Mouse (Mus musculus) testis, postnatal 14 days (tissue): Measurements from ENCODE around the gene Tmem131l.

Experiments used
- DNase-seq: peaks from one replicate; pipeline ENCODE4 v3.0.0; 2021; ENCODE audit warnings: low spot score

Gene Tmem131l

DNA sequence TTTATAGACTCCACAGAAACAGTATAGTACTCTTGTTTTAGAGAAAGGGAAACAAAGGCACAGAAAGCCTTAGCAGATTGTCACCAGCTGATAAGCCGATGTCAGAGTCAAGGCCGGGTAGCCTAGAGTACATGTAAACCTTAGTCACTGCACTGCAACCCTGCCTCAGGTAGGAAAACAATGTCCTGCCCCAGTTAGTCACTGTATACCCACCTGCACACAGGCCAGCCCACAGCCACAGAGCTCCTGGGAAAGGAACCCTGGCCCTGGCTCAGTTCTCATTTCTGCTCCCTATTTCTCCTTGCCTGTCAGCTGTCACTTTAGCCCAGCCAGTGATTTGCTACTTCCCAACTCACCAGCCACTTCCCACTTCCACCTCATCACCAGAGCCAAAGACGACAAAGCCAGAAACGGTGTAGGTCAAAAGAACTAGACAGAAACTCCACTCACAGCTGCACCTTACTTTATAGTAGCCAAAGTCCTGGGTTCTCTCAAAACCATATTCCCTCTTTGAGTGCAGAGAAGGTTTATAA is 24.4 kb downstream of the Tmem131l start:
- DNase-seq: no peak

DNA sequence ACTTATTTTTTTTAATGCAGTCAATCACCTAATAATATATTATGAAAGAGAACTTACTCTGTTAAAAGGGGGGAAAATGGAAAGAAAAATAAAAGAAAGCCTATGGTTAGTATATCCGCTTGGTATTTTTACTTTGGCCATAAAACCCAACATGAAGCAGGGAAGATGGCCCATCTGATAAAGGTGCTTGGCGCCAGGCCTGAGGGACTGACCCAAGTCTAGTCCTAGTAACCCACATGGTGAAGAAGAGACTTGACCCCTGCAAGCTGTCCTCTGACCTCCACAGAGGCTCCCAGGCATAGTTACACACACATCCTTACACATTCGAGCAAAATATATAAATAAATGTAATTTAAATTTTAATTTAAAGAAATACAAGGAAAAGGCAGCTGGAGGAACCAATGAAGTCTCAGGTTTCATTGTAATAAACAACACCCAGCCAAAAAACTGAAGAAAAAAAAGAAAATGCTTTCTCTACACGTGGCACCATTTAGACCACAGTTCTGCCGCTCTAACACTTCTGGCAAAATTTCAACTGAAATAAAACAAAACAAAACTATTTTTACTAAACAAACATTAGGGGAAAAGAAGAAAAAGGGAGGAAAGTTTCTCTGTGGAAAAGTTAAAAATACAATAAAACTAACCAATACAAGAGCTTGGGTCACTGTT is 28.8 kb downstream of the Tmem131l start:
- DNase-seq: no peak

DNA sequence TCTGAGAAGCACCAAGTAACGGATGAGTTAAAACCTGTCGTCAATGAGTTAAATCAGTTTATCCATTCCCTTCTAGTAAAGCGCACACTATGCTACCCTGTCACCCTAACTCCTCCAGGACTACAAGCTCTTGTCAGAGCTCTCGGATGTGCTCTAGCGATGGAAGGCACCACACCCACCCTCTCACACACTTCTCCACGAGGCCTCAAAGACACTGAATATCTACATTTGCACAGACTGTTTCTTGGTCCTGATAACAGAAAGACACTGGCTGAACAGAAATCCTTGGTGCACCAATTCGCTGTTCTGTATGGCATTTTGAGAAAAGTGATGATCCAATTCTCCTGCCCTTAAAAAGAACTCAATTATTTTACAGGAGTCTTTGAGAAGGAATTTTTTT is 34.0 kb downstream of the Tmem131l start:
- DNase-seq: no peak

DNA sequence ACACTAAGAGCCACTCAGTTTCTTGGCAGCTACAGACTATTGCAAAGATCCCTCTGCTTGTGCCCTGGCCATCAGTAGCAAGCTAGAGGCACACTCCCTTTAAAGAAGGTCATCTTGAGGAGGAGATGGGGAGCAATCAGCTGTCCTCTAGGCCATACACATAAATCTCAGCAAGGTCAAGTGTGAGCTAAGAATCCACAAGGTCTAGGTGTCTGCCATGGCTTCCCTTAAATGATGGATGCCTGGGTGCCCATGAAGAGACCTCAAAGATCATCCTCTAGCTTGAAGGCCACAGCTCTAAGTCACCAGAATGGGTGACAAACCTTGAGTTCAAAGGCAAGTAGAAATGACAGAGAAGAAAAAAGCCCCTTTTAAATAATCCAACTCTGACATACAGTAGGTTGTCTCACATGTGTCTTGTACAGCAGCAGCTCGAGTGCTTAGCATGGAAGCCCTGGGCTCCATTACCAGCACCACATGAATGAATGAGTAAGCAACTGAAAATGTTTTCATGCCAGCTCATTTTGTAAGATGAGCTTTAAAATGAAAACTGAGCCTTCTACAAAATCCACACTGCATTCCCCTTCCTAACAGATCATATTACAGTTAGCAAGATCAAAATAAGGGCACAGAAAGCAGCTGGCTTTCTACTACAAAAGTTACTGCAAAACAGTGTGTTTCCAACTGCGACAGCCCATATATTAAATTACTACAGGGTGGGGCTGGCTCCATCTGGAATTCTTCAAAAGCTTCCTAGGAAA is 35.5 kb downstream of the Tmem131l start:
- no peak for DNase-seq

DNA sequence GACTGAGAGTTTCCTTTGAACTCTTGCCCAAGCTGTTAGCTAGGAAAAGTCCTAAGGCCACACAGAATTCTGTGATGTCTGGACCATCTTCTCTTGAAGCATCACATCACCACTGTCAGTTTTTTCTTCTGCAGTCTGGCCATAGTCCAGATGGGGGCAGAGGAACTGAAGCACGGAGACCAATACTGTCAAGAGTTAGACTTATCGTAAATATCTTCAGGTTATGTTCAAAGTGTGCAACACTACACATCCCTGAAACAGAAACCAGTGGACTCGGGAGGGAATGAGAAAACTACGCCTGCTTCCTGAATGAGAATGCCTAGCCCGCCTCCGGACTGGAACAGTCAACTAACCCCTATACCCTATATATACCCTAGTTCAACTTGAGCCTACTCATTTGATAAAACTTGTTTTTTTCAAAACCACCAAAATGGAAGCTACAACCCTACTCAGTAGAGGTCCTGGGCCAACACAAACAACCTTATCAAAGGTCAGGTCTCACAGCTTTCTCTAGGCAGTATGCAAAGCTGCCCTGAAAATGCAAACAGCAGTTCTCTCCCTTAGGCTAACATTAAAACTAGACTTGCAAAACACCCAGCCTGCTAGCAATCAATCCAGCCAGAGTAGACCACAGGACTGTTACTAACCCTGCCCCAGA is 37.4 kb downstream of the Tmem131l start:
- DNase-seq: no peak

DNA sequence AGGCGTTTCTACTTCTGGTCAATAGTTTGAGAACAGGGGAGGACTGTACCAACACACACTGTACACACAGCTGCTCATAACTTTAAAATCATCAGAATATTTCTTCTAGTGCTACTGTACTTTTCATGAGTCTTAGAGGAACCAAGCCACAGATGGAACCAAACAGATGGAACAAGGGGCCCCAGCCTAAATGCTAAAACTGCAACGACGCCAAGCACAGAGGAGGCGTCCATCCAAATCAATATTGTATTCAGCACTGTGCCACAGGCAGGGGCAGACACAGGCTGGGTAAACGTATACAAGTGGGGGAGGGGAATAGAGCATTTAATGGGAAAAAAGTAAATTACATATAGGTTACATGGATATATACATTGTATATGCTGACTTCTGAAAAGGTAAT is 42.4 kb downstream of the Tmem131l start:
- no peak for DNase-seq

DNA sequence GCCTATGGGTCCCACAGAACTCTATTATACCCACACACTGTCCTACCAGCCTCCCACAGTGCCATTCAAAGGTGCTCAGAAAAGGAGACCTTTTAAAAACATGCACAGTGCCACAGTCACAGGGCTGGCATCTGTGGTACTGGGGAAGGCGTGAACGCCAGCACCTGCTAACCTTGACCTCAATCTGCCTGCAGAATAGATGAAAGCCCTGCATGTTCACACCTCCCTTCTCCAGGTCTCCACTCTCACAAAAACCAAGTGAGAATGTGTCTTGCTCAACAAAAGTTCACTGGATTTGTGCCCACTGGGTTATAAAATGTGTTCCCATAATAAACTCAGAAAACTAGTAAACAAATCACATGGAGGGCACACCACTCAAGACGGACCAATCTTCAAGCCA is 42.9 kb downstream of the Tmem131l start:
- no peak for DNase-seq

DNA sequence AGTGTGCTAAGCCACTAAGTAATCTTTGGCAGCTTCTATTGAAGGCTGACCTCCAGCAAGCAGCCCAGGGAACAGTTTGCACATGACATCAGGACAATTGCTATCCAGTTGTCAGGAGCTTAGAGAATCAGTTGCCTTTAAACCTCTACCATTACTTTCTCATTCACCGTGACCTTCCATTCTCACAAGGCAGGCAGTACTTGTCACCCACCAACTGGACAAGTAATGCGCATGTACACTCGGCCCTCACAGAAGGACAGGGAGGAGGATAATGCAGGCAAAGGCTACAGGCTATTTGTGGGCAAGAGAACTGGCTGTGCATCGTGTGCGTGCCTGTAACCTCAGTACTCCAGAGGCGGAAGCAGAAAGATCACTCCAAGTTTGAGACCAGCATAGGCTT is 43.9 kb downstream of the Tmem131l start:
- no peak for DNase-seq

DNA sequence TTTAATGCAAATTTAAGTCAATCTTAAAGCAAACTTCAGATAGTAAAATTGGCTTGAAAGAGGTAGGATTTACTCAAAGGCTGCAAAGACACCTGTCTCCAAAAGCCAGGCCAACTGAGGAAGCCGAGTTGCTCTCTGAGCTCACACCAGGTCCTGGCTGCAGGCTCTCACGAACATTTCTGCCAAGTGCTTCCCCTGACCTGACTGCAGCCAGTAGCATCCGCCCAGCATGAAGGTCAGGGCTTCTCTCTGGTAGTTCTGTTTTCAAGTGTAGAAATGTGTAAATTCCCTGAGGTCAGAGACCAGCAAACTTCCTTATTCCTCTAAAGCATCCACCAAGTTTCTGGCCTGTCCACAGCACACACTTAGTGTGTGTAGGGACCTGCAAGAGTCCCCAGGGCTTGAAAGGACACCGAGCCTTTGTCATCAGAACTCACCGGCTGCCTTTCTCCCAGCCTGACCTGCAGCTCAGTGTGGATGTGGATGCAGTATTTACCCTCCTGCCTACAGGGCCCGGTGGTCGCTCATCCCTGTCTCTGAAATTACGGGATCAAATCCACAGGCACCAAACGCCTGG is 44.6 kb downstream of the Tmem131l start:
- no peak for DNase-seq

DNA sequence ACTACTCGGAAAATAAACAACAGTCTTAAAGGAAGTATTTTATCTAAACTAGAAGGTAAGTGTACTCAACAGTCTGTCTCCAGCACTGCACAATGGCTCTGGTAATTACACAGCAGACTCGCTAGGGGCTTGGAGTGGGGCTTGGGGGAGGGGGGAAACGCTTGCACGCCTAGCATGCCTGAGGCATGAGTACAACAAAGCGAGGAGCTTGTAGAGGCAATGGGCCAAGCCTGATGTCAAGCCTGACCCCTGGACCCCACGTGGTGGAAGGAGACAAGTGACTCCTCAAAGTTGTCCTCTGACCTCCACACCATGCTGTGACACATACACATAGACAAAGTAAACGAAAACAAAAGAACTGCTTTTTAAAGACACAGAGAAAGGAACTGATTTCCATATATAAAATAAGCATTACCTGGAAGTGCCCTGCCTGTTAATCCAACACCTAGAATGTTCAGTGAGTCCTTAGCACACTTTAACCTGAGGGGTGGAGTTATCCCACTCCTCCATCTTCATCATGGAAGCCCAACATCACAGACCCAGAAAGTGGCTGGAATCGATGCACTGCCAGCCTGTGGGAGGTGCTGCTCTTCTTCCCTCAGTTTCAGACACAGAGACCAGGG is 45.6 kb downstream of the Tmem131l start:
- no peak for DNase-seq

DNA sequence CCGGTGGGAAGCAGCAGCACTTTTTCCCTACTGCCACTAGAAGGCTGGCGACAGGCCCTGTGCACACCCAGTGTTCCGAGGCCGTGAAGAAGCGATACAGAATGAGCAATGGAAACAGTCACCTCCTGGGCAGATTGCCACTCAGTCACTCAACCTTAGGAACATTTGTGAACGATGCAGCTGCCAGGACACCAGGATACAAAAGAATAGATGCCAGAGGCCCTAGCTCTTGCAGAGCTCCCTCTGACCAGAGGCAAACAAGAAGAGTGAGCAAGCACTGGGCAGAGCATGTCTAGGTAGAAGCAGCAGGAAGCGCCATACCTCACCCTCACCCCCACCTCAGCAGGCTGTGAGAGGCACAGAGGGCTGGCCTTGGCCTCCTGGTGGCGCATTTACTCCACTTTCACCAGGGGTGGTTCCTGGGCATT is 46.9 kb downstream of the Tmem131l start:
- DNase-seq: peak; percentile 78

DNA sequence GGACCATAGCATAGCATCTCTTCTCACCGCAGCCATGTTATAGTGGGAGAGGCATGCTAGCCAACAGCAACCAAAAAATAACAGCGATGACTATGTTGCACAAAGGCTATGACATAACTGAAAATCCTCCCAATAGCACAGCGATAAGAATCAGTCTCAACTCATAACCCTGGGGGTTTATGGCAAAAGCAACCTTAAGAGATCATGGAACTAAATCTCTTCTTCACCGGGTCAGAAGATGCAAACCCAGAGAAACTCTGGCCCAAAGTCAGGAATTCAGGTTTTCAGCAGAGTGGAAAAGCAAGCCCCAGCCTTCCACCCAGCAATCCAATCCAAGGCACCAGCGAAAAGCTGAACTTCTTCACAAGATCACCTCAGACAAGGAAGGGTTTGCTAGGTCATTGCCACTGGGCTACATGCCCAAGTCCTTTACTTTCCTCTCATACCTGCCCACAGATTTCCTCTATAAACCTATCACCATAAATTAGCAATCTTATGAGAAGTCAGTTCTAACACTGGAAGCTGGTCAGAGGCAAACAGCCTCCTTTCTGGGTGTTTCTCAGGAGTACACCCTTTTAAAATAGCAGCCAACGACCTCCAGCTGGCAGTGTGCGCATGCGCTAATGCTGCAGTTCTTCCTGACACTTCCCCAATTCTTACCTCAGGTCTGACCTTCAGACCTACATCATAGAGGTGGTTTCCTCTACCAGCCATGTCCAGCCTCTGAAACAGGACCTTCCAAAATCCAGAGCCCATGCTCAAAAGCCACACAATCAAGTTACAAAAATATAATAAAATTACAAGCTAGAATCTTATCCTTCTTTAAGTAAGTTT is 48.1 kb downstream of the Tmem131l start:
- DNase-seq: no peak

DNA sequence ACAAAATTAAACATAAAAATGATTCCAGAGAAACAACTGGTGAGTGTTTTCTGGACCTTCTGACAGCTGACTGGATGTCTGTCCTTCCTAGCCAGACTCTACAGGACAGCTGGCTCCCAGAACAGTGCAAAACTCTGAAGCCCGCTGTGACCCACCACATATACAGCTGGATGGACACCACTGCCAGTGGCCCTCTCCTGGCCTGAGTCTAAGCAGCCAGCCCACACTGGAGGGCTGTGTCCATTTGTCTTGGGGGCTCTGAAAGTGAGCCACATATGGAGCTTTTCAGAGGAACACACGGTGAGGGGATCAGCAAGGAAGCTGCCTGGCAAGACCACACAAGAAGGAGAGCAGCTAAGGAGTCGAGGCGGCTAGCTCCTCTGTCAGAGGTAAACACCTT is 51.8 kb downstream of the Tmem131l start:
- no peak for DNase-seq

DNA sequence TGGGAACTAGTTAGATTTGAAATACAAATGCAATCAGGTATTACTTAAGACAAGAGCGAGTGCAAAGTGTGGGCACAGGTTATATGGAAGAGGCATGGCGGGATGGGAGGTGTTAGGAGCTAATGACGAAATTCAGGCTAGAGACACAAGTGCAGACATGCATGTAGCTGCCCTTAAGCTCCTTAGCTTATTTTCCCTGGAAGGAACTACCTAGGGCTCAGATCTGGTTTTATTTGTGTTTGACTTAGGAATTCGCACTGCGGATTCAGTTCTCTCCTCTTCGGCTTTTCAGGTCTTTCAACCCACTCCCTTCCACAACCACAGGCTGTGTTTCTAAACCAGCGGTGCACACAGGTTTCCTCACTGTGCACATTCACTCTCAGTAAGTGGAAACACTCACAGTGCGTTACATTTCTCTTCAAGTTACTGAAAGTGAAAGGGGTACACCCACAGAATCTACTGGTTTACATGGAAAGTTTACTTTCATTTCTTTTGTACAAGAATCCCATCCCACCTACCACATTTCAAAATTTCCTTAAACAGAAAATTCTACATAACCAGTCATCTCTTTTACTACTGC is 52.4 kb downstream of the Tmem131l start:
- no peak for DNase-seq

DNA sequence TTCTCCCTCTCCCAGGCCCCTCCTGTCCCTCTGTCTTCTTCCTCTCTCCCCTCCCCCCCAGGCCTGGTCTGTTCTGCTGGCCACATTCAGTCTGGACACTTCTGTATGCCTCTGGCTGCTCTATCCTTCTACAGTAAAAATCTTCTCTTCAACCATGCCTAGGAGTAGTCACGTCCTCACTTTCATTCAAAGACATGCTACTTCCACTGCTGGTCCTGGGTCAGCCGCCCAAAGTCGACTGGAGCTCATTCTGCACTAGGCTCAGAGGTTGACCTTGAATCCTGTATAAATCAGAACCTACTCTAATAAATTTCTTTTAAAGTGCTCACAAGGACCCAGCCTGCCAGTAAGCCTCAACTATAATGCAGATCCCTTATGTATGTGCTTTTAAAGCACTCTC is 53.2 kb downstream of the Tmem131l start:
- no peak for DNase-seq

DNA sequence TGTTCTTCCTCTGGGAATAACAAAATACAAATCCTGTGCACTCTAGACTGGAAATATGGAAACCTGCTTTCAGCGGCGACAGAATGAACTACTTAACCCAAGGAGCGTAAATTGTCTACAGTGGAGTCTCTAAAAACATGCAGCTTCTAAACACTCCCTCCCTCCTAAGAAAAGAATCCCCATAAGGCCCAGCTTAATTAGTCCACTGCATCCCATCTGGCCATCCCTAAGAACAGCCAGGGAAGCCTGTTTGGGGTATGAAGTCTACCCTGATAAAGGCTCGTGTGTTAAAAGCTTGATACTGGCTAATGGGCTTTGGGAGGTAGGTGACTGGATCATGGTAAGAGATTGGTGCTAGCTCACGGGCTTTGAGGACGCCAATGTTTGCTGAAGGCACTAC is 54.5 kb downstream of the Tmem131l start:
- DNase-seq: no peak

DNA sequence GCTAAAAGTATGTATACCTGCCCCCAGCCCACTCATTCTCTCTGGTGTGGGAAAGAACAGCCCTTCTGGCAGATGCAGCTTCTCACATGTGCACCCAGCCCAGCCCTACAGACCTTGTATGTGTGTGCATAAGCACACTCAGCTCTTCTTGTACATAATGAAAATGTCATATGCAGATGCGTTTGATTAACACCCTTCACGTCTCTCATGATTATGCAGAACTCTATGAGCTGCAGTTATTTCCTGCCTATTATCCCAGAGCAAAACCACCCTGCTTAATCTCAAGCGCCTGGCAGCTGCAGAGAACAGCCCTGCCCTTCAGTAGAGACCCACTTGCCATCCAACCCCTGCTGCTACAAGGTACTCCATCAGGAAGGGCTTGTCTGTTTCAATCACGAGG is 55.6 kb downstream of the Tmem131l start:
- DNase-seq: no peak

DNA sequence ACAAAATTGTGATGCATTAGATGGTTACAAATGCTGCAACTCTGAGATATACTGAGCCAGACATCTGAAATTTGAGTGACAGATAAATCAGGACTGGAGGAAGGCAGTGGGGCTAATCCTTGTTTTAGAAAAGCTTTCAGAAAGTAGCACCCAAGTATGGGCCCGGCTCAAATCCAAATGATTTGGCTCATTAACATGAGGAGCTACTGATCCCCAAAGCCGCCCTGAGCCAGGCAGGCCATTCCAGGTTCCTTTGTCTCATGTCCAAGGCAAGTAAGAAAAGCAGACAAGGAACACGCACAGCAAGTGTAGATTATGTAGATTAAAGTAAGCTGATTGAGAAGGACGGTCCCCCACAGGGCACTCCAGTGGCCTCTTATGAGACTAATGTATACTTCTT is 57.2 kb downstream of the Tmem131l start:
- no peak for DNase-seq

DNA sequence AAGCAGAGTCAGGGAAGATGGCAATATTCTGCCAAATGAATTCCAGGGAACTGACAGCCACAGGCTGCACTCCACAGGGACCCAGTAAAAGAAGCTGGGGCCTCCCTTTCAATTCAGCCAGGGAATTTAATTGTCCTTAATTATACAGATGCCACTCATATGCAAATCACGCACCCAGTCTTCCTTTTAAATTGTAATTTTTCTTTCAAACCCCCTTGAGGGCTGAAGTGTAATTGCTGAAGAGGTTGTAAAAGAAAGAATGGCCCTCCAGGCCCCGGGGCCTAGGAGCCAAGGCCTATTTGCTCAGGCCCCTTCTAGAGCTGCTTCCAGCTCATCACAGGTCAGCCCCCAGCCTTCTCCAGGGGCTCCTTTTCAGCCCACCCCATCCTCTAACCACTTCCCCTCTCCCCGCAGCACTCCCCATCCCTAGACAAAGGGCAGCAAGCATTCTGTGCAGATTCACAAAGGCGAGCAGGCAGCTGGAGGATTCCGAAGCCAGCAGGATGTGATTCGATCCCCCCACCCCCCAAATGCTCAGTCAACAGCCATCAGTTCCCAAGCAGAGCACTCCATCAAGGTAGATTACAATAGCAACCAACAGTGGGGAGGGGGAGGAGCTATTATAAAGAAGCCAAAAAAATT is 59.6 kb downstream of the Tmem131l start:
- no peak for DNase-seq
